23 mouse cellular contexts compared by ENCODE assay signal in genomic region chrX:103994741-103995140, GRCm38 (mm10). TPM values are rescaled to one million over a fixed set of nuclear protein-coding genes. Genes with fewer than 3 reads are reported as not detected.
DNase-seq lines count a peak whose midpoint lies in the region; ATAC-seq and TF ChIP-seq lines count a peak whose summit lies in the region.
"Had no signal": no experiment of that assay in that cellular context is flagged by ENCODE, and none has a peak within 500 bp of the region (broad histone marks: within the 10 kb centered on the region; RNA-seq: fewer than 3 reads in every experiment).

No protein-coding gene starts in this region.

- no peaks in the 10 kb centered on the region for H3K9me3 ChIP-seq in lung, embryonic 14.5 days (ENCODE audit: low read depth, low read length)
- H3K9me3 ChIP-seq in kidney, embryonic 15.5 days (replicated peaks), result no peaks in the 10 kb centered on the region
- H3K9me3 ChIP-seq in liver, postnatal 0 days (ENCODE audit: low read length), result no peaks in the 10 kb centered on the region
- H3K9me3 ChIP-seq: embryonic facial prominence, embryonic 13.5 days; forebrain, embryonic 12.5 days; hindbrain, embryonic 13.5 days had no signal

- no peak overlapping the region for H3K4me2 ChIP-seq in lung, embryonic 14.5 days
- no peak overlapping the region for H3K4me2 ChIP-seq in kidney, embryonic 15.5 days
- no peak overlapping the region for H3K4me2 ChIP-seq in liver, postnatal 0 days (ENCODE audit: low read depth, low read length)
- H3K4me2 ChIP-seq: embryonic facial prominence, embryonic 13.5 days; forebrain, embryonic 12.5 days; hindbrain, embryonic 13.5 days had no signal

- no peak overlapping the region for H3K9ac ChIP-seq in lung, embryonic 14.5 days
- no peak overlapping the region for H3K9ac ChIP-seq in kidney, embryonic 15.5 days
- no peak overlapping the region for H3K9ac ChIP-seq in liver, postnatal 0 days (replicated peaks)
- H3K9ac ChIP-seq: embryonic facial prominence, embryonic 13.5 days; forebrain, embryonic 12.5 days; hindbrain, embryonic 13.5 days; liver, embryonic 14.5 days had no signal

- H3K4me1 ChIP-seq in lung, embryonic 14.5 days (ENCODE audit: insufficient read depth), result no peaks in the 10 kb centered on the region
- no peaks in the 10 kb centered on the region for H3K4me1 ChIP-seq in kidney, embryonic 15.5 days
- H3K4me1 ChIP-seq in liver, postnatal 0 days (ENCODE audit: insufficient read depth), result no peaks in the 10 kb centered on the region
- H3K4me1 ChIP-seq: embryonic facial prominence, embryonic 13.5 days; forebrain, embryonic 12.5 days; hindbrain, embryonic 13.5 days had no signal

- no peaks in the 10 kb centered on the region for H3K27me3 ChIP-seq in lung, embryonic 14.5 days (ENCODE audit: insufficient read depth, low read length)
- H3K27me3 ChIP-seq in kidney, embryonic 15.5 days, result peaks cover 37% of the 10 kb centered on the region
- peaks cover 3% of the 10 kb centered on the region; the same call in 1 of the 2 replicates for H3K27me3 ChIP-seq in liver, postnatal 0 days (ENCODE audit: insufficient read depth, low read length)

- TF ChIP-seq CTCF in lung, embryonic 14.5 days (IDR thresholded peaks at IDR 0.05; ENCODE audit: low read depth), result no peak
- TF ChIP-seq CTCF in liver, postnatal 0 days (IDR thresholded peaks at IDR 0.05; ENCODE audit: low read depth), result no peak

- no peak overlapping the region for H3K4me3 ChIP-seq in lung, embryonic 14.5 days (ENCODE audit: low read depth, low read length)
- H3K4me3 ChIP-seq in kidney, embryonic 15.5 days (replicated peaks), result no peak overlapping the region
- no peak overlapping the region for H3K4me3 ChIP-seq in liver, postnatal 0 days (ENCODE audit: low read depth, low read length)
- H3K4me3 ChIP-seq: embryonic facial prominence, embryonic 13.5 days; erythroblast, embryonic 14.5 days; forebrain, embryonic 12.5 days; heart, adult 2 months; hindbrain, embryonic 13.5 days; myocyte had no signal

- intact Hi-C loops in heart, postnatal 36 days (cut with DNase I), result loop anchor here (5.0 kb wide), 1 partner anchor 512 kb away; no protein-coding TSS in a partner anchor
- intact Hi-C loops in left cerebral cortex, postnatal 25 days (cut with DNase I), result no loop called here

- H3K36me3 ChIP-seq in lung, embryonic 14.5 days (ENCODE audit: insufficient read depth), result no peaks in the 10 kb centered on the region
- H3K36me3 ChIP-seq in kidney, embryonic 15.5 days, result no peaks in the 10 kb centered on the region
- H3K36me3 ChIP-seq in liver, postnatal 0 days (replicated peaks; ENCODE audit: insufficient read depth, low read length), result no peaks in the 10 kb centered on the region
- H3K36me3 ChIP-seq: embryonic facial prominence, embryonic 13.5 days; forebrain, embryonic 12.5 days; hindbrain, embryonic 13.5 days had no signal

- no peak overlapping the region for H3K27ac ChIP-seq in lung, embryonic 14.5 days (ENCODE audit: low read depth)
- no peak overlapping the region for H3K27ac ChIP-seq in kidney, embryonic 15.5 days
- no peak overlapping the region for H3K27ac ChIP-seq in liver, postnatal 0 days (ENCODE audit: low read depth)
- H3K27ac ChIP-seq: embryonic facial prominence, embryonic 13.5 days; forebrain, embryonic 12.5 days; heart, adult 2 months; hindbrain, embryonic 13.5 days; liver, embryonic 14.5 days; macrophage had no signal

- DNase-seq in kidney, adult 11 months, result peak; percentile 59
- DNase-seq in kidney, postnatal 4 days, result no peak
- peak; percentile 11 for DNase-seq in lung, embryonic 14.5 days
- no peak for DNase-seq in lung, postnatal 25 days (ENCODE audit: low spot score)
- no peak for DNase-seq in liver, postnatal 0 days
- DNase-seq in heart, postnatal 36 days, result no peak
- DNase-seq in left cerebral cortex, postnatal 25 days (ENCODE audit: low spot score in 2 of 2), result no peak
- DNase-seq: adrenal gland, postnatal 10 days; cerebellum, adult 18-20 months; cerebellum, postnatal 14 days; gastrocnemius, postnatal 36 days; heart, adult 2 months; right cerebral cortex, adult 18-20 months had no signal

- WGBS in lung, embryonic 14.5 days, result 14% methylated on average over 3 of the region's 3 CpGs
- WGBS in kidney, embryonic 15.5 days, result 43% methylated on average over 3 of the region's 3 CpGs
- 58% methylated on average over 3 of the region's 3 CpGs for WGBS in liver, postnatal 0 days (ENCODE audit: insufficient replicate concordance)

- no peak for ATAC-seq in lung, embryonic 14.5 days (ENCODE audit: insufficient read depth)
- ATAC-seq in kidney, embryonic 15.5 days (replicated peaks; ENCODE audit: low FRiP score), result peak; percentile 73; the same call in 1 of the 2 replicates
- peak; percentile 57; the same call in 1 of the 2 replicates for ATAC-seq in liver, postnatal 0 days
- ATAC-seq: activated CD4-positive, CD25-positive, alpha-beta regulatory T cell, adult 4 months; midbrain, embryonic 16.5 days had no signal

- TF ChIP-seq EP300 in liver, postnatal 0 days (IDR thresholded peaks at IDR 0.05; ENCODE audit: low read depth), result no peak

RNA-seq across cellular contexts. Expression of gene Rlim, which starts 13.7 kb away (rescaled TPM):
- 52.7 and 53.9 TPM in 2 replicates for polyA plus RNA-seq in lung, embryonic 14.5 days (2014; fragmentation: Nextera tagmentation; extraction: Ambion mirVana)
- polyA plus RNA-seq in kidney, embryonic 15.5 days (2015; fragmentation: Nextera tagmentation; extraction: Ambion mirVana), result 34.1 and 35.3 TPM in 2 replicates
- polyA plus RNA-seq in liver, postnatal 0 days (2015; fragmentation: Nextera tagmentation; extraction: Ambion mirVana), result 5.8 and 6.8 TPM in 2 replicates
- 10 to 100 TPM; 20.9 to 28.6 TPM for total RNA-seq in heart, postnatal 36 days (2021)
- total RNA-seq in left cerebral cortex, postnatal 25 days (2021), result 10 to 100 TPM; 46.8 to 53.5 TPM

Comparison
In these comparisons a context has a peak if more than half of its experiments do, and no peak if none do; other contexts are left out.
1. DNase-seq: peak in kidney, adult 11 months (single experiment) and lung, embryonic 14.5 days (single experiment); none in kidney, postnatal 4 days (0 of 2), lung, postnatal 25 days (single experiment), liver, postnatal 0 days (single experiment), heart, postnatal 36 days (0 of 2) and left cerebral cortex, postnatal 25 days (0 of 2).